Mouse (Mus musculus) gastrocnemius, postnatal 14 days (tissue): ENCODE results near the gene Krt10. TPM values are rescaled to one million over a fixed set of nuclear protein-coding genes. Genes with fewer than 3 reads are reported as not detected.

Experiments used
- DNase-seq: peaks from one replicate; pipeline ENCODE4 v3.0.0; 2021; ENCODE audit warnings: mixed read lengths
- intact Hi-C: fragments of 180-260 bp; cut with DNase I; formaldehyde crosslinking; loops from one replicate; pipeline ENCODE4 v1.15.1; 2025; ENCODE audit warnings: low total_unique reads
- total RNA-seq, 2 experiments: library from RNA; stranded (reverse); gene quantifications; 2 replicates each; pipeline ENCODE4 v1.2.3; 2021

Krt10 gene
- total RNA-seq, 2 experiments from 2014 or later: 4.5 to 5.7 TPM

- intact Hi-C loops: no loop called here
Measured at GRCm38 (mm10) chr11:99385813-99386721, 3.1 kb downstream of the Krt10 start.

GRCm38 (mm10) chr11:99379568-99379967 is 9.6 kb downstream of the Krt10 start:
- intact Hi-C loops: loop anchor here (2.0 kb wide), 1 partner anchor 83 kb away; no protein-coding TSS in a partner anchor

More at GRCm38 (mm10) chr11:99385813-99386721, 3.1 kb downstream of the Krt10 start:
- DNase-seq: peak; percentile 93

GRCm38 (mm10) chr11:99374803-99375202 is 14.4 kb downstream of the Krt10 start, which contains the start of gene Krt28:
Gene Krt28 (minus strand): TSS chr11:99374903.
- DNase-seq: no peak
- intact Hi-C loops: no loop called here

More at GRCm38 (mm10) chr11:99379568-99379967, 9.6 kb downstream of the Krt10 start:
- DNase-seq: peak; percentile 67

- intact Hi-C loops: no loop called here
- no peak for DNase-seq
Measured at GRCm38 (mm10) chr11:99369853-99370451, 19.2 kb downstream of the Krt10 start.

GRCm38 (mm10) chr11:99369229-99369628 is 19.9 kb downstream of the Krt10 start:
- no peak for DNase-seq
- intact Hi-C loops: no loop called here

GRCm38 (mm10) chr11:99366791-99367190 is 22.4 kb downstream of the Krt10 start:
- DNase-seq: peak; percentile 32
- intact Hi-C loops: no loop called here

GRCm38 (mm10) chr11:99364412-99364811 is 24.8 kb downstream of the Krt10 start:
- no peak for DNase-seq
- intact Hi-C loops: no loop called here

GRCm38 (mm10) chr11:99361423-99361822 is 27.7 kb downstream of the Krt10 start:
- intact Hi-C loops: no loop called here
- no peak for DNase-seq

- intact Hi-C loops: no loop called here
- no peak for DNase-seq
Measured at GRCm38 (mm10) chr11:99351004-99351403, 38.2 kb downstream of the Krt10 start, which contains the start of gene Krt27. Gene Krt27 (minus strand): TSS chr11:99351104.

- intact Hi-C loops: no loop called here
- DNase-seq: no peak
Measured at GRCm38 (mm10) chr11:99339299-99339847, 49.8 kb downstream of the Krt10 start.

GRCm38 (mm10) chr11:99337866-99338265 is 51.3 kb downstream of the Krt10 start, which contains the start of gene Krt26:
Gene Krt26 (minus strand): TSS chr11:99337966.
- no peak for DNase-seq
- intact Hi-C loops: no loop called here

Other genes with a start within 250 kb of the Krt10 start
- gene Ccr7, start 234.3 kb downstream of the Krt10 start, total RNA-seq: under 1 TPM; 0.10 to 0.11 TPM
- gene Smarce1, start 158.3 kb downstream of the Krt10 start, total RNA-seq: 10 to 100 TPM; 35.8 to 45.7 TPM
- 10 to 100 TPM in 1 of 2 experiments, 1 to 10 TPM in 1; 8.9 to 11.4 TPM for gene Krt222, start 145.3 kb downstream of the Krt10 start, total RNA-seq
- not detected for gene Krt24, start 104.1 kb downstream of the Krt10 start, total RNA-seq
- not detected for gene Krt25, start 66.4 kb downstream of the Krt10 start, total RNA-seq
- not detected for gene Krt26, start 51.4 kb downstream of the Krt10 start, total RNA-seq
- gene Krt27, start 38.3 kb downstream of the Krt10 start, total RNA-seq: not detected
- not detected for gene Krt28, start 14.5 kb downstream of the Krt10 start, total RNA-seq
- not detected for gene Krt12, start 32.9 kb upstream of the Krt10 start, total RNA-seq
- gene Krt20, start 48.8 kb upstream of the Krt10 start, total RNA-seq: under 1 TPM; 0.27 TPM
- gene Krt23, start 103.8 kb upstream of the Krt10 start, total RNA-seq: not detected
- not detected for gene Krt39, start 132.0 kb upstream of the Krt10 start, total RNA-seq
- not detected for gene Krt40, start 153.8 kb upstream of the Krt10 start, total RNA-seq
- not detected for gene Krtap3-3, start 161.5 kb upstream of the Krt10 start, total RNA-seq
- not detected for gene Krtap3-2, start 167.5 kb upstream of the Krt10 start, total RNA-seq
- not detected for gene Gm11939, start 170.1 kb upstream of the Krt10 start, total RNA-seq
- gene Krtap3-1, start 177.3 kb upstream of the Krt10 start, total RNA-seq: not detected
- gene Krtap1-5, start 191.7 kb upstream of the Krt10 start, total RNA-seq: not detected
- gene Krtap1-4, start 194.3 kb upstream of the Krt10 start, total RNA-seq: not detected
- gene Krtap1-3, start 202.0 kb upstream of the Krt10 start, total RNA-seq: not detected
- gene Krtap9-3, start 208.7 kb upstream of the Krt10 start, total RNA-seq: not detected
- not detected for gene Gm11938, start 213.9 kb upstream of the Krt10 start, total RNA-seq
- not detected for gene Gm11937, start 220.8 kb upstream of the Krt10 start, total RNA-seq
- not detected for gene Krtap2-4, start 225.5 kb upstream of the Krt10 start, total RNA-seq
- gene Gm11562, start 231.1 kb upstream of the Krt10 start, total RNA-seq: not detected
- gene Krtap4-1, start 238.9 kb upstream of the Krt10 start, total RNA-seq: not detected
- gene Krtap4-2, start 245.7 kb upstream of the Krt10 start, total RNA-seq: not detected